ENCODE assay signal across 22 mouse cellular contexts in the genomic region with DNA sequence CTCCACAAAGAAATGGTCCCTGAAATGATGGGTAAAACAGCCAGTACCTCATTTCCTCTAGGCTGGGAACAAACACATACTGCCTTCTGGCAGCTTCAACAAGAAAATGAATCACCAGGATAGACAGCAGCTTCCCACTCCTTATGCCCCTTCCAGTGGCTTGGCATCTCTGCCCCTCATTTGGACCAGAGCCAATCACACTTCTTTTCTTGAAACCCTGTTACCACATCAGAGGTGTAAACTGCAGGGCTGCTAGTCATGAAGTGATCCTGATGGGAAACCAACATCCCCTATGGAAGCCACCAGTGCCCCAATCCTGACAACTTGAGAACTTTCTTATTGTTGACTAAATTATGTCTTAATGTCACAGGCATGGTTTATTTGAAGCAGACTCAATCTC.
DNase-seq lines count a peak whose midpoint lies in the region; ATAC-seq lines count a peak whose summit lies in the region.
"Had no signal": no experiment of that assay in that cellular context is flagged by ENCODE, and none has a peak within 500 bp of the region (broad histone marks: within the 10 kb centered on the region; RNA-seq: fewer than 3 reads in every experiment).

No protein-coding gene starts in this region.

- no peak overlapping the region for H3K4me2 ChIP-seq in heart, embryonic 15.5 days
- H3K4me2 ChIP-seq: embryonic facial prominence, embryonic 13.5 days; liver, embryonic 12.5 days; neural tube, embryonic 15.5 days had no signal

- no peak overlapping the region for H3K4me3 ChIP-seq in heart, embryonic 15.5 days
- H3K4me3 ChIP-seq: embryonic facial prominence, embryonic 13.5 days; limb, embryonic 10.5 days; liver, embryonic 12.5 days; neural tube, embryonic 15.5 days had no signal

- H3K9ac ChIP-seq in heart, embryonic 15.5 days: no peak overlapping the region
- H3K9ac ChIP-seq: embryonic facial prominence, embryonic 13.5 days; liver, embryonic 12.5 days; neural tube, embryonic 15.5 days had no signal

- no peaks in the 10 kb centered on the region for H3K27me3 ChIP-seq in heart, embryonic 15.5 days
- H3K27me3 ChIP-seq: CH12.LX; embryonic facial prominence, embryonic 13.5 days; liver, embryonic 12.5 days; neural tube, embryonic 15.5 days; Patski had no signal

- H3K9me3 ChIP-seq in heart, embryonic 15.5 days (replicated peaks): no peaks in the 10 kb centered on the region
- H3K9me3 ChIP-seq: embryonic facial prominence, embryonic 13.5 days; limb, embryonic 10.5 days; liver, embryonic 12.5 days; neural tube, embryonic 15.5 days had no signal

- no peak for ATAC-seq in cerebellum, adult (ENCODE audit: insufficient number of reproducible peaks, low FRiP score, low TSS enrichment)
- ATAC-seq in heart, embryonic 15.5 days (replicated peaks; ENCODE audit: insufficient number of reproducible peaks, insufficient read depth, low FRiP score, low read depth): no peak
- ATAC-seq: liver, embryonic 12.5 days; Patski had no signal

- intact Hi-C loops in heart, postnatal 14 days (cut with DNase I): no loop called here

- peaks cover 13% of the 10 kb centered on the region for H3K36me3 ChIP-seq in heart, embryonic 15.5 days
- H3K36me3 ChIP-seq: embryonic facial prominence, embryonic 13.5 days; liver, embryonic 12.5 days had no signal

- DNase-seq in cerebellum, postnatal 14 days: peak; percentile 22 to 33
- no peak for DNase-seq in heart, postnatal 14 days
- peak; percentile 26 for DNase-seq in right cerebral cortex, adult 18-20 months
- no peak for DNase-seq in right cerebral cortex, postnatal 36 days (ENCODE audit: low spot score in 2 of 2)
- DNase-seq in right cerebral cortex, postnatal 14 days: peak; percentile 10
- no peak for DNase-seq in layer of hippocampus, adult 18-20 months (ENCODE audit: low spot score in 2 of 2)
- DNase-seq: adrenal gland, postnatal 36 days; cerebellum, adult 11 months; heart, adult 18-20 months; kidney, adult 8-10 months; kidney, postnatal 36 days; lung, postnatal 10 days; retina, postnatal 1 day; thymus, postnatal 4 days had no signal

- H3K4me1 ChIP-seq in heart, embryonic 15.5 days (replicated peaks): peaks cover 19% of the 10 kb centered on the region
- H3K4me1 ChIP-seq: limb, embryonic 10.5 days; liver, embryonic 12.5 days had no signal

- H3K27ac ChIP-seq in heart, embryonic 15.5 days: peak overlapping the region; percentile 53
- H3K27ac ChIP-seq: embryonic facial prominence, embryonic 13.5 days; limb, embryonic 10.5 days; liver, embryonic 12.5 days; neural tube, embryonic 15.5 days had no signal

Comparison
In these comparisons a context has a peak if more than half of its experiments do, and no peak if none do; other contexts are left out.
1. DNase-seq: peak in cerebellum, postnatal 14 days (2 of 2), right cerebral cortex, adult 18-20 months (single experiment) and right cerebral cortex, postnatal 14 days (single experiment); none in heart, postnatal 14 days (0 of 2), right cerebral cortex, postnatal 36 days (0 of 2) and layer of hippocampus, adult 18-20 months (0 of 2).